Mouse (Mus musculus): ENCODE measurements around the gene Rdh1.

The Rdh1 gene

DNA sequence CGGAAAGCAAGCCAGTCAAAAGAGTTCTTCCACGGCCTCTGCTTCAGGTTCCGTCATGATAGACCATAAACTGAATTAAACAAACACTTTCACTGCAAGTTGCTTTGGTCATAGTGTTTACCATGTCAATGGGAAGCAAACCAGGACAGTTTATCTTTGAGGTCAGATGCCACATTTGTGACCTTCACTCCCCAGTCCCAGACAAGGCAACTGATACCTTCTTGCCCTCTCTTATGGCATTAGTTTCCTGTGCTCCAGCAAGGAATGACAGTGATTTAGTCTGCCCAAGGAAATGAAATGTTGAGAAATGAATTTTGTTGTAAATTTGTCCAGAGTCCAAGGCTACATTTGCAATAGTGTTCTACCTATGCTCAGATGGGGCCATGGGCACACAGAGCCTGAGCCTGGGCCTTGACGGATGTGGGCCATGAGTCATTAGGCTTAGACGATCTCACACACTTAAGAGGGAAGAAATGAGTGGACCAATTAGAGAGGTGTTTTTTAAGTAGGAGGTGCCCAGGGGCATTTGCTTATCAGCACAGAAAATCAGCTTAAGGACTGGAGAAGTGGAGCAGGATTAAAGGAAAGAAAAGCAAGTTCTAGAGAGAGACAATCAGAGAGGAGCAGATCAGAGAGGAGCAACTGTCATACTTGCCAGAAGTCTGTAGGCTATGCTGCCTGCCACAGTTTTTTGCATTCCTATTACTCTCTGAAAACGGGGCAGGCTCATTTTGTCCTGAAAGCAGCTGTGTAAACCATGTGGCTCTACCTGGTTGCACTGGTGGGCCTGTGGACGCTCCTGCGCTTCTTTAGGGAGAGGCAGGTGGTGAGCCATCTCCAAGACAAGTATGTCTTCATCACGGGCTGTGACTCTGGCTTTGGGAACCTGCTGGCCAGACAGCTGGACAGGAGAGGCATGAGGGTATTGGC lies at the start of gene Rdh1, which contains the start of gene Rdh16f1:
Rdh1 (plus strand) TSS at position 541 of the 930 bp plus-strand sequence.
Rdh16f1 (plus strand) TSS at position 607 of the 930 bp plus-strand sequence.
- no peak for DNase-seq (ENCODE audit: low spot score)

DNA sequence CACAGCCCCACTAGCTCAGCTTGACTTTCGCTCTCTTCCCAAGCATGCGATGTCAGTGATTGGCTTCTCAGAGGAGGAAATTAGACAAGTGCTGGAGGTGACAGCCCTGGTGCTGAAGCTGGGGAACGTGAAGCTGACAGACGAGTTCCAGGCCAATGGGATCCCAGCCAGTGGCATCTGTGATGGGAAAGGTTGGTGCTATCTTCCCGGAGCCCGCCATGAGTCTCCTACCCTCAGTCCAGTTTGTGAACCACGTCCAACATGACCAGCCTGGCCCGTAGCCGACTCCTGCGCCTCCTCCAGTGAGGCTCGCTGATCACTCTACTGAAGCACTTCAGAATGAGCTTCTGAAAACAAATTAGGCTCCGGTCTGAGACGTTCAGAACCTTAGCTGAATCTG lies 49.2 kb upstream of the Rdh1 start:
- no peak for DNase-seq (ENCODE audit: low spot score)

DNA sequence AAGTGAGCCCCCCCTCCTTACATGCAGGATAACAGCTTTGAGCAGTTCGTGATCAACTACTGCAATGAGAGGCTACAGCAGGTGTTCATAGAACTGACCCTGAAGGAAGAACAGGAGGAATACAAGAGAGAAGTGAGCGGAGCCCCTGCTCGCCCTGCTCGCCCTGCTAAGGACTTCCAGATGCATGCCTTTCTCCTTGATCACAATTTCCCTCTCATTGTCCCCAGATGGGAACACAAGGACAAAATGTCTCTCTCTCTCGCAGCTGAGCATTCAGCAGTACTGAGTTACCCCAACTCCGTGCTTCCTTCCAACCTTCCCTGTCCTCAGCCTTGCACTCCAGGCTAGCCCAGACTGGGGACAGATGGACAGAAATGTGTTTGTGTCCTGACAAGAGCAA lies 46.8 kb upstream of the Rdh1 start:
- no peak for DNase-seq (ENCODE audit: low spot score)

DNA sequence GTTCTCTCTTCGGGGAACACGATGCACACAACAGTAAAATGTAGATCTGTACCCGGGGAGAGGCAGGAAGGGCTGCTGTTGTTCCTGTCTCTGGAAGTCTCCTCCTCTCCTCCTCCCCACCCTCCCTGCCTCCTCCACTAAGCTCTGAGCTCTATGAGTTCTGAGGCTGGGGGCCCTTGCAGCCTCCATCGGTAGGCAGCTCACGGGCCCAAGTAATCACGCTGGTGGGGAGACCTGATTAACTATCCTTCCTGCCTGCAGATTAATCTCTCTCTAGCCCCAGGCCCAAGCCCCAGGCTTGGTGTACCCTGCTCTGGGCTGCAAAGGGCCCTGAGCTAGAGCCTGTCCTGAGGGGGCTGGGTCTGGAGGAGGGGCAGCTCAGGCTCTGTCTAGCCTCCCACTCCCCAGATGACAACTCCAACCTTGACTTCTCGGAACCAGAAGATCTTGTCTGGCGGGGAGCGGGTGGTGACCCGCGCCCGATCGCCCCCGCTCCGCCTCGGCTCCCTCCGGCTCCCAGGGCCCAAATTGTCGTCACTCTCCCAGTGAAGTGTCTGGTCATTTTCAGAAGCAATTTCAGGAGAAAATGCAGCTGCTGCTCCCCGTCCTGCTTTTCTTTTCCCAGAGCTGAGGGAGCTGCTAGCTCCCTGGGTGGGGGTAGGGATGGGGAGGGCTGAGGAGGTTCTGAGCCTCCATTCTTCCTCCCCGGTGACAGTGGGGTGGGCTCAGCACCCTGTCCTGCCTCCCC lies 37.7 kb upstream of the Rdh1 start:
- no peak for DNase-seq (ENCODE audit: low spot score)

DNA sequence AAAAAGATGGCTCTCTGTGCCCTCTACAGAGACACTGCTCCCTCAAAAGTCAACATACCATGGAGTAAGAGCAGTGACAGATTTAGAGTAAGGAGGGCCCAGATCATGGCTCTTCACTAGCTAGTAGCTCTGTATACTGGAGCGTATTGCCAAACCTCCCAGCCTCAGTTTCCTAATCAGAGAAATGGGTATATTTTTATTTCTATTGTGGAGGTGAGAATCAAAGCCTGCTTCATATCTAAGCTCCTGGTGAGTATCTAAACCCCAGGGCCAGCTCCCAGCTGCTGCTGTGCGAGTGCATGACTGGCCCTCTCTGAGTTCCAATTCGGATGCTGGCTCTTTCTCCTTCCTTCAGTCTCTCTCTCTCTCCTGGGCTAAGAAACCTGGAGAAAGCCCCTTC lies 35.3 kb upstream of the Rdh1 start, which contains the start of gene Tac2:
Tac2 (plus strand) TSS at position 301 of the 400 bp plus-strand sequence.
- DNase-seq (ENCODE audit: low spot score), result no peak

DNA sequence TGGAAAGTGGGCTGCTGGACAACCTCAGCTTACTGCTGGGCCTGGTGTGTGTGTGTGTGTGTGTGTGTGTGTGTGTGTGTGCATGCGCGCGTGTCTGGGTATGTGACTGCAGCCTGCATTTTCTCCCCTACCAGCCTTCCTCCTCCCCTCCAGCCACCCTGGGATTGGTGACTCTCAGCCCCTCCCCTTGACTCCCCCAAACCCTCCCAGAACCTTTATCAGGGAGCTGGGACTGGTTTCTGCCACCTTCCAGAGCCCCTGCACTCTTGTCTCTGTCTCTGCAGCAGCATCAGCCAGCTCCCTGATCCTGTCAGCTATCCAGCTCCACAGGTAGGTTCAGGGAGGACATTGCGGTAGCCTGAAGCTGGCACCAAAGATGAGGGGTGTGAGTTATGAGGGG lies 34.4 kb upstream of the Rdh1 start:
- no peak for DNase-seq (ENCODE audit: low spot score)

DNA sequence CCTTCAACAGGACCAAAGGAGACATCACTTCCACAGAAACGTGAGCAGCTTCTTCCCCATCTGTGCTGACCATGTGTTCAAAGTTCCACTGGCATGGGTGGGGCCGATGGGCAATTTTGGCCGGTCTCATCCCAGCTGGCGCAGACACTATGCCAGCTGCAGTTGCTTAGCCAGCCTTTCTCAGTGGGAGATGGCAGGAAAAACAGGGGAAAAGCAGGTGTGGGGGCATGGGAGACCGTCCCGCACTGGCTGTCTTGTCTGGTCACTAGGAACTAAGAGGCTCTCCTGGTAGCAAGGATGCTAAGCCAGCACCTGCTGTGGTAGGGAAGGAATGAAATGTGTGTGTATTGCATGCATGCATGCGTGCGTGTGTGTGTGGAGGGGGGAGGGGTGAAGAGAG lies 31.1 kb upstream of the Rdh1 start:
- no peak for DNase-seq (ENCODE audit: low spot score)

DNA sequence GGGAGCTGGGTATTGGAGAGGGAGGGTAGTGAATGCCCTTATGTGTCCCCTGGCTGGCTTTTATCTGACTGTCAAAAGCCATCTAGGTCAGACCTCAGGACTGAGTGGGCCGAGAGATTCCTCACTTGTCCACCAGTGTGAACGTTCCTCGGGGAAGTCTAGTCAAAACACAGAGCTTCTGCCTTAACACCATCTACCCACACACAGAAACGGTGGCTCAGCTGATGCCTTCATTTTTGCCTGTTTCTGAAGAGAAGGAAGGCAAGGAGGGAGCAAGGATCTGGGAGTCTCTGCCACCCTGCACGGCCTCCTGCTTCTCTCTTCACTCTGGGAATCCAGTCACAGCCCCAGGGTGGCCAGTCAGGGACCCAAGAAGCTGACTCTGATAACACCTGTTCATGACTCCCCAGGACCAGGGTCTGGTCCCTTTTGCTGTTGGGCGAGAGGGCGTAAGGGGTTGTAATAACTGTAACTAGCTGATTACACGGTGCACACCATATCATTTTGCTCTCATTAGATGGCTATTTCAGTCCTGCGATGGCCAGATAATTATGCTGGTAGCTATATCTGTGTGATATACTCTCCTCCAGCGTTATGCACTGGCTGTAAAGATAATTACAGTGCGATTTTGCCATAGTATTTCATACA lies 29.1 kb upstream of the Rdh1 start:
- no peak for DNase-seq (ENCODE audit: low spot score)

DNA sequence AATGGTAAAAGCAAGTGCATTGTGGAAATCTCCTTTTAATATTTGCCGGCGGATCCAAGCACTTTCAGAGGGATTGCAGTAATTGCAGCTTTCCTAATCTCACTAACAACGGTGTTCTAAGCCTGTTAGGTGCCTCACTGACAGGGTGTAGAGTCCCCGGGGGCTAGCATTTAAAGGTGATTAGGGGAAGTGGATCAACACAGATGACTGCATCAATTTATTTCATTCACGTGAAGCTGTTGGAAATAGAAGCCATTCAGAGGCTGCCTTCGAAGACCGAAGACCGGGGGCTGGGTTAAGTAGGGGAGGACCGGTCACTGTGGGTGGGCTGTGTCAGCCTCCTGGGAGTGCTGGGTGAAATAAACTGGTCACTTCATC lies 28.6 kb upstream of the Rdh1 start:
- no peak for DNase-seq (ENCODE audit: low spot score)

DNA sequence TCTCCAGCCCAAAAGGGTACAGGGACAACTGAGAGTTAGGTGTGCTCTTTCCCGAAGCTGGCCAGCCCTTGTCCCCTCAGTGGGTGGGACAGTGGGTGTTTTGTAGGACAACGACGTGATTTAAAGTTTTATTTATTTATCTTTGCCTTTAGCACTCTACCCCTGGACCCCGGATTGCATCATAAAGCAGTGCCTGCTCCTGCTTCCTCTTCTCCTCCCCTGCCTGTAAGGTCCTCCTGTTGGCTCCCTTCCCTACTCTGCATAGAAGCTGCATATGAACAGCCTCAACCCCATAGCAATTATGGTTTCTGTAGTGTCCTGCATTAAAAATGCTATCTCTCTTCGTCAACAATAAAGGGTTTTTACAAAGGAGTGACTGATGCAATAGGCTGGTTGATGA lies 28.1 kb upstream of the Rdh1 start:
- DNase-seq (ENCODE audit: low spot score), result no peak

DNA sequence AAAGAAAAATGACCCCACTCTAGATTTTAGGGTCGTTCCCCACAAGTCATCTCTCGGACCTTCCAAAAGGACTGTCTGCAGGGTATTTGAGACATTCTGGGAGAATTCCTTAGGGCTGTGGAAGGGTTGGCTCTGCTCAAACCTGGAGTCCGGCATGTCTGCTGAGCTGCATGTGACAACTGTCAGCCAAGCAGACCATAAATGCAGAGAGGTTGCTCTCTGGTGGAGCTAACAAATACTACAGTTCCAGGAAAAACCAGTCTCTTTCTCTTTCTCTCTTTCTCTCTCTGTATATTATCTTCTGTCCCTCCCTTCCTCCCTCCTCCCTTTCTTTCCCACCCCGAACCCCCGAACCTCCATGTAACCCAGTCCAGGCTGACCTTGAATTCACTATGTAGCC lies 25.1 kb upstream of the Rdh1 start:
- DNase-seq (ENCODE audit: low spot score), result no peak

DNA sequence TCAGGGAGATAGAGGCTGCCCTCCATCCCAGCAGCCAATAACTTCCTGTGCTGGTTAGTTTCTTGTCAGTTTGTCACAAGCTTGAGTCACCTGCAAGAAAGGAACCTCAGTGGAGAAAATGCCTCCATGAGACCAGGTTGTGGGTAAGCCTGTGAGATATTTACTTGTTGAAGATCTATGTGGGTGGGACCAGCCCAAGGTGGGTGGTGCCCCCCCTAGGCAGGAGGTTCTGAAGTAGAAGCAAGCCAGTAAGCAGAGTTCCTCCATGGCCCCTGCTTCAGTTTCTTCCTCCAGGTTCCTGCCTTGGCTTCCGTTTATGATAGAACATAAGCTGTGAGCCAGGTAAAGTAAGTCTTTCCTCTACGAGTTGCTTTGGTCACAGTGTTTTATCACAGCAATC lies 23.3 kb upstream of the Rdh1 start:
- no peak for DNase-seq (ENCODE audit: low spot score)

DNA sequence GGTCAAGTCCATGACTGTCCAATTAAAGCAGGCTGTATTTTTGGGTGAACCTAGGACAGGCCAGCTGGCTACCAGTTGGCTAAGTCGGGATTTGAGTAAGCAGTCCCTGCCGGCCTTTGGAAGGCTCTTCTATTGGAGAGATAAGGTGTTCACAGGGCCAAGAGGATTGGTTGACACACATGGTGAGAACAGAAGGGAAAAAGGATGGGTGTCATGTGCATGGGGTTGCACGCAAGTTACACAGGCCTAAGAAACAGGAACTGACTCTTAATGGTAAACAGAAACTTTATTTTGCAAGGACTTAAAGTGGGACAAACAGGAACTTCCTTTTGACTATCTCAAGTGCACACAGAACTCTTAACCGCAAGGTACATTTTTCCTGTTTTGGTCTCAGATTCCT lies 22.6 kb upstream of the Rdh1 start:
- DNase-seq (ENCODE audit: low spot score), result no peak

DNA sequence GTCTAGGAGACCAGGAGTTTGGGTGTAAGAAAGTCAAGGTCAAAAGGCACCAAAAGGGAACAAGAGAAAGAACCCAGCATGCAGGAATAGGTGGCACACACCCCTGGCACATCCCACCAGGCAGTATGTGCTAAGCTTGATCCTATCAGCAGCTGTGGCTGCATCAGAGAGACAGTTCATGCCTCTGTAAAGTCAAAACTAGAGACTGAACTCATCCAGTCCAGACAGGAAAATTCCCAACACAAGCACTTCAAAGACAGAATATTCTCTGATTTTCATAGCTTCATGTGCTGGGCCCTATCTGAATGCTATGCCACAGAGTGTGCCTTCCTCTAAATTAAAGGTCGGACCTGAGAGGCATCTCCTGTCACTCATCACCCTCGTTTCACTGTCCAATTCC lies 22.0 kb upstream of the Rdh1 start:
- no peak for DNase-seq (ENCODE audit: low spot score)

DNA sequence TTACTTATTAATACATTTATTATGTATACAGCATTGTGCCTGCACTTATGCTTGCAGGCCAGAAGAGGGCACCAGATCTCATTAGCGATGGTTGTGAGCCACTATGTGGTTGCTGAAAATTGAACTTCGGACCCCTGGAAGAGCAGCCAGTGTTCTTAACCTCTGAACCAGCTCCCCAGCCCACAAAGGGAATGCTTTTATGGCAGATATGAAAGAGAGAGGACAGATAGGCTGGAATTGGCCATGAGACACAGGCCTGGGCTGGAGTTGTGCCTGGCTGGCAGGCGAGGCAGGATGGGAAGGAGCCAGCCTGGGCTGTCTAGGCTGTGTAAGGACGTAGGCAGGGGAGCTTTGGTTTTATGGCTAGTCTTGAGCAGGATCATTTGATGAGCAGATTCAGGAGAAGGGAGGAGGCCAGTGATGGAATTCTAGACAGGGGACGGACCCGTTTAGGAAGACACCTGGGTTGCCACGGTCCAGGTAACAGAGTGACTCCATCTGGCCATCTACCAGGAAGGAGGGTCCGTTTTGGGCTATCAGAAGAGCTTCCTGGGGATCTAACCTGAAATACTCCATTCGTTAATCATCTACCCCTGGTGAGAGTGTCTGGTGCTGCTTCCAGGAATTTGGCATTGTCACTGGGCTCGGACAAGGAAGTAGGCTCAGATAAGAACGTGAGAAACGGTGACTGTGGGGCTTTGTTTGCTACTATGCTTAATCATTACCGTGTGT lies 21.2 kb upstream of the Rdh1 start:
- no peak for DNase-seq (ENCODE audit: low spot score)

DNA sequence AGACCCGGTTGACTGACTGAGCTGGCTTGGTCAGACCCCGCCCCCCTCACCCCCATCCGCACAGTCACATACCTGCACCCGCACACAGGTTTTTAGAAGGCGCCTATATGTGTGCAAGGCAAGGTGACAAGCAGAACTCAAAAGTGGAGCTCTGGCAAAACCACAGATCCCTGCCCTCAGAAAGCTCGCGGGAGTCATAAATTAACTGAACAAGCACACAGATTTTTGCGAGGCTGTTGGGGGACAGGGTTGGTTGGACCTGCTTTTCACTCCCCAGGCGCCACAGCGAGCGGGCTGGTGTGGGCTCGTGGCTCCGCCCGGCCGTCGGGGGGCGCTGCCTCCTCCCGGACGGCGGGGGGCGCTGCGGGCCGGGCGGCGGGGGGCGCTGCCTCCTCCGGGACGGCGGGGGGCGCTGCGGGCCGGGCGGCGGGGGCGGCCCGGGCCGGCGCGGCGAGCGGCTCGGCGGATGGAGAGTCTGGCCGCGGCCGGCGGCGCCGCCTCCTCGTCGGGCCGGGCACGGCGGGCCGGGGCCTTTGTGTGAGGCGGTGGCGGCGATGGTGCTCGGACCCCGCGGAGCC lies 20.3 kb upstream of the Rdh1 start, which contains the start of gene Zbtb39:
Zbtb39 (plus strand) TSS at position 456 of the 578 bp plus-strand sequence.
- peak; percentile 70 for DNase-seq (ENCODE audit: low spot score)

DNA sequence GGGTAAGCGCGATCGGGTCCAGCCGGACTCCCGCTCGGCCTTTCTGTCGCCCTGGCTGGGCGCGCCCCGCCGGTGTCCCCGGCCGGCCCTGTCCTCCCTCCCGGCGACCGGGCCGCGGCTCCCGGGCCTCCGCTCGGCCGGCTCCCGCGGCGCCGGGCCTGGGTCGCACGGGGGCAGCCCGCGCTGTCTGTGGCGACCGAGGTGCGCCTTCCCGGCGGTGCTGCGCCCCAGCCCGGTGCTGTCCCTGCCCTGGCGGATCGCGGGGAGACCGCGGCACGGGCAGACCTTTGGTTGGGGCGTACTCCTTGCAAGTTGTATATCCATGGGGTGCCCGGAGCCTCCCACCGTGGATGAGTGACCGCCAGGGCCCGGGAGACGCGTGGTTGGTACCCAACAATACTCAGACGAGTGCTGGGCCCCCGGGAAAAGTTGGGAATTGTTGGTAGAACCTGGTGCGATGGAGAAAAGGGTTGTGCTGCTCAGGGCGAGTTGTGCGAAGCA lies 19.8 kb upstream of the Rdh1 start:
- no peak for DNase-seq (ENCODE audit: low spot score)

DNA sequence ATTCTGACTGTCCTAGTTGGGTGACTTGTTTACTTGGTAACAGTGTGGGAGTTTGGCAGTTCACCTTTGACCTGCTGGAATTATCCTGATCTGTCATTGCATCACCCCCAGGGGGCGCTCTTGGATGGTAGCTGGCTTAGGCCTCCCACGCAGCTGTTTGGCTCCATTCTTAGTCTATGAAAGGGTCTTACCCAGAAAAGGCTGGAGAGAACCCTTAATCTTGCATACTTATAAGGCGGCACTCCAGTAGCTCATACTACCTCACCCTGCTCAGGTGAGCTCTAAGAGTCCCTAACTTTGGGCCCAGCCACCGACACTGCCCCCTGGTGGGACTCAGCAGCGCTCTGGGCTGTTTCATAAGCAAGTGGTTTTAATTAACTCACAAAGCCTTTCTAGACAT lies 14.9 kb upstream of the Rdh1 start:
- no peak for DNase-seq (ENCODE audit: low spot score)

DNA sequence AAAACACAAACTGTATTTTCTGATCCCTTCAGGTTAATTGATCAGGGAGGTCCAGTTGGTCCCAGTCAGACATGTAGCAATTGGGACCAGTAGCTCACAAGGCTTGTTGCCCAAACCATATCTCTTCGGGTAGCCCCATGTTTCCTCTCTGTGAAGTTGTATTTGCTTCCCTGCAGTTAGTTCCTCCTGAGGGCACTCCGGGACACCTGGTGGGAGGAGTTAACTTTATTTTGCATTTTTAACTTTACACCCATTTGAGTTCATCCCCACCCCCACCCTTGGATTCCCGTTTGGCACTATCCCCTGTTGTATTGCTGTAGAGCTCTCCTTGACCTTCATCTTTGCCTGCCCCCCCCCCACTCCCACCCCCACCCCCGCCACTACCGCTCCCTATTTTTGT lies 13.6 kb upstream of the Rdh1 start:
- DNase-seq (ENCODE audit: low spot score), result no peak

DNA sequence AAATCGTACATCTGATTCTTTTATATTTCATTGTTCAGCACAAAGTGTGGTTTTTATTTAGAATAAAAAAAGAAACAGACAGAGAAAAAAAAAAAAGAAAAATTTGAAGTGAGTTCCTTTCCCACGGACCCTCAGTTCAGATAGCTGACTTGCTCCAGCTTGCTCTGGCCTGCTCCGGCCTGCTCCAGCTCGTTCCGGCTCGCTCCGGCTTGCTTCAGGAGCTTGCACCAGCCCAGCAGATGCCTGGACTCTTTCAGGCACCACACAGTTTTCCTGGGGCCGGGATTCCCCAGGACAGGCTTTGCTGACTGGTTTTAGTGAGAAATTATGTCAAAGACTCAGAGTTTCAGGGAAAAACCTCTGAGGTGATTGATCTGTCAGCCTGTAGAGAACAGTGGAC lies 12.3 kb upstream of the Rdh1 start:
- DNase-seq (ENCODE audit: low spot score), result no peak

DNA sequence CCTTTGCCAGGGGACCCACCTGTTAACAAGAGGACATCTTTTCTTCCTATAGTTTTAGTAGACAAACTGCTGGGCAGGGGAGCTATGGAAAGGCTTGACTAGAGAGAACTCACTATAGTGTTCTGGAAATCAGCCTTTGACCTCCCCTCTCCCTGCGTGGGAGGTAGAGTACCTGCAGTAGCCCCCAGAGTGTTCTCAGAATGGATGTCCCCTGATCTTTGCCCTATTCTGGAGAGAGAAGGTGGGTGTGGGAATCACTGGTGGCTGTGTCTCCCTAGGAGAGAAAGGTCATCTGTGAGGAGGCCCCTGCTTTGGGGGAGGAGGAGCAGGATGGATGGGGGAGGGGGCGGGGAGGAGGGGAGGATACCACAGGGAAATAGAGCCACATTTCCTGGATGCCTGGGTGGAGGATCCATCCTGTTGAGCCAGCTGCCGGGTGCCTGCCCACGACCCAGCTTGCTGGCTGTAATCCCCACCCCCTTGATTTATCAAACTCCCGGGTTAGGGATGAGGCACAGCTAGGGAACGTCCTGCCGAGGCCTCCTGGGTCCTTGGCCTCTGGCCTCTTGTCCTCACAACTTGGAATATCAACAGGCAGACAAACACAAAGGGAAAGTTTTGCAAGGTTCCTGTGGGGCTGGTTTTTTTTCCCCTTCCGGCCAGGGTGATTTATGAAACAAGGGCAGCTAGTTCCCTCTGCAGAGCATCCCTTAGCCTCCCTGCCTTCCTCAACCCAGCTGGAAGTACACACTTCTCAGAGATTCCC lies 10.5 kb upstream of the Rdh1 start:
- DNase-seq (ENCODE audit: low spot score), result peak; percentile 62

All from ovary, adult 18-20 months (tissue).